ENCODE assay signal across 8 mouse cellular contexts in genomic region chr14:31781309-31782049, GRCm38 (mm10). TPM values are rescaled to one million over a fixed set of nuclear protein-coding genes. Genes with fewer than 3 reads are reported as not detected.
DNase-seq lines count a peak whose midpoint lies in the region; ATAC-seq and TF ChIP-seq lines count a peak whose summit lies in the region.

No protein-coding gene starts in this region.

- peak overlapping the region; percentile 49 for H3K4me2 ChIP-seq in forebrain, embryonic 12.5 days
- peak overlapping the region; percentile 45 for H3K4me2 ChIP-seq in lung, embryonic 14.5 days
- H3K4me2 ChIP-seq in neural tube, embryonic 15.5 days: peak overlapping the region; percentile 55

- peak overlapping the region; percentile 21 for H3K4me3 ChIP-seq in forebrain, embryonic 12.5 days (replicated peaks)
- H3K4me3 ChIP-seq in lung, embryonic 14.5 days (ENCODE audit: low read depth, low read length): 0 out of 2 replicates have a peak overlapping the region, but pooled peaks have one; percentile 5
- peak overlapping the region; percentile 42 for H3K4me3 ChIP-seq in neural tube, embryonic 15.5 days (replicated peaks)

- WGBS in forebrain, embryonic 12.5 days: 15% methylated on average over 11 of the region's 11 CpGs
- 40% methylated on average over 11 of the region's 11 CpGs for WGBS in lung, embryonic 14.5 days
- 10% methylated on average over 11 of the region's 11 CpGs for WGBS in neural tube, embryonic 15.5 days

- H3K27ac ChIP-seq in forebrain, embryonic 12.5 days: peak overlapping the region; percentile 86
- H3K27ac ChIP-seq in lung, embryonic 14.5 days (ENCODE audit: low read depth): peak overlapping the region; percentile 68
- H3K27ac ChIP-seq in neural tube, embryonic 15.5 days (replicated peaks): peak overlapping the region; percentile 87

- peaks cover 26% of the 10 kb centered on the region for H3K4me1 ChIP-seq in forebrain, embryonic 12.5 days
- H3K4me1 ChIP-seq in lung, embryonic 14.5 days (ENCODE audit: insufficient read depth): 0 out of 2 replicates have a peak, but pooled peaks cover 5% of the 10 kb centered on the region
- H3K4me1 ChIP-seq in neural tube, embryonic 15.5 days: peaks cover 26% of the 10 kb centered on the region

- no peak for TF ChIP-seq CTCF in lung, embryonic 14.5 days (IDR thresholded peaks at IDR 0.05; ENCODE audit: low read depth)

- peak overlapping the region; percentile 29 for H3K9ac ChIP-seq in forebrain, embryonic 12.5 days
- H3K9ac ChIP-seq in lung, embryonic 14.5 days: peak overlapping the region; percentile 14; the same call in 1 of the 2 replicates
- peak overlapping the region; percentile 39 for H3K9ac ChIP-seq in neural tube, embryonic 15.5 days (replicated peaks)

- no peaks in the 10 kb centered on the region for H3K9me3 ChIP-seq in forebrain, embryonic 12.5 days
- no peaks in the 10 kb centered on the region for H3K9me3 ChIP-seq in lung, embryonic 14.5 days (ENCODE audit: low read depth, low read length)
- no peaks in the 10 kb centered on the region for H3K9me3 ChIP-seq in neural tube, embryonic 15.5 days (replicated peaks)

- intact Hi-C loops in heart, postnatal 10 days (cut with DNase I): loop anchor here (10.0 kb wide), 1 partner anchor 267 kb away; no protein-coding TSS in a partner anchor

- H3K27me3 ChIP-seq in forebrain, embryonic 12.5 days: no peaks in the 10 kb centered on the region
- no peaks in the 10 kb centered on the region for H3K27me3 ChIP-seq in lung, embryonic 14.5 days (ENCODE audit: insufficient read depth, low read length)
- no peaks in the 10 kb centered on the region for H3K27me3 ChIP-seq in neural tube, embryonic 15.5 days (replicated peaks)

- H3K36me3 ChIP-seq in forebrain, embryonic 12.5 days (replicated peaks): no peaks in the 10 kb centered on the region
- H3K36me3 ChIP-seq in lung, embryonic 14.5 days (ENCODE audit: insufficient read depth): no peaks in the 10 kb centered on the region
- H3K36me3 ChIP-seq in neural tube, embryonic 15.5 days: no peaks in the 10 kb centered on the region

- ATAC-seq in cerebellum, adult (ENCODE audit: insufficient number of reproducible peaks, low FRiP score, low TSS enrichment): peak; percentile 93
- peak; percentile 53; the same call in 1 of the 2 replicates for ATAC-seq in forebrain, embryonic 12.5 days (ENCODE audit: low FRiP score)
- ATAC-seq in lung, embryonic 14.5 days (ENCODE audit: insufficient read depth): no peak
- peak; percentile 81 for ATAC-seq in neural tube, embryonic 15.5 days (ENCODE audit: low FRiP score)

- peak; percentile 85 for DNase-seq in Muller cell, postnatal 12 days (ENCODE audit: inconsistent ontology term)
- peak; percentile 59 to 66 for DNase-seq in heart, postnatal 10 days
- DNase-seq in layer of hippocampus, adult 8-10 months (ENCODE audit: low spot score in 2 of 2): peak; percentile 51 to 59
- peak; percentile 48 for DNase-seq in lung, embryonic 14.5 days
- DNase-seq in urinary bladder, postnatal 25 days (ENCODE audit: low spot score): no peak

RNA-seq across cellular contexts. Expression of gene Ankrd28, which starts 49.0 kb away (rescaled TPM):
- 16.4 and 16.7 TPM in 2 replicates for polyA plus RNA-seq in forebrain, embryonic 12.5 days (2016; fragmentation: Nextera tagmentation; extraction: Ambion mirVana)
- total RNA-seq in heart, postnatal 10 days (2021): 10 to 100 TPM; 40.8 to 41.0 TPM
- 10 to 100 TPM; 54.0 to 65.1 (median 59.0) TPM for total RNA-seq in layer of hippocampus, adult 8-10 months (2022)
- 11.7 and 12.6 TPM in 2 replicates for polyA plus RNA-seq in lung, embryonic 14.5 days (2014; fragmentation: Nextera tagmentation; extraction: Ambion mirVana)
- 9.1 and 9.4 TPM in 2 replicates for polyA plus RNA-seq in neural tube, embryonic 15.5 days (2015; fragmentation: Nextera tagmentation; extraction: Ambion mirVana)
